Mouse (Mus musculus) C2C12 (cell line): ENCODE results near the gene Med15. TPM values are rescaled to one million over a fixed set of nuclear protein-coding genes. Genes with fewer than 3 reads are reported as not detected.

ENCODE experiments used
- H3K27me3 ChIP-seq: one replicate; pipeline ENCODE4 v1.6.1; 2011; ENCODE audit not compliant: control insufficient read depth, insufficient read depth, insufficient read length
- H3K36me3 ChIP-seq: one replicate; pipeline ENCODE4 v1.6.1; 2011; ENCODE audit not compliant: control insufficient read depth, insufficient read depth
- H3K4me3 ChIP-seq: one replicate; pipeline ENCODE4 v1.5.1; 2011; ENCODE audit warnings: mild to moderate bottlenecking, control low read depth; ENCODE audit not compliant: poor library complexity, insufficient read depth, severe bottlenecking
- H3K79me2 ChIP-seq: one replicate; pipeline ENCODE4 v1.6.1; 2011; ENCODE audit not compliant: control insufficient read depth, insufficient read depth
- H3K79me3 ChIP-seq: one replicate; pipeline ENCODE4 v1.6.1; 2011; ENCODE audit warnings: low read depth, control low read depth
- H3ac ChIP-seq: one replicate; pipeline ENCODE3; 2011; ENCODE audit warnings: low read depth; ENCODE audit not compliant: control insufficient read depth, insufficient read length
- CEBPB ChIP-seq: IDR thresholded peaks from one replicate; pipeline ENCODE4 v1.6.1; 2011; ENCODE audit warnings: low read depth, mild to moderate bottlenecking, control low read depth, moderate library complexity
- CTCF ChIP-seq: IDR thresholded peaks from one replicate; pipeline ENCODE4 v1.5.1; 2011; ENCODE audit not compliant: control insufficient read depth, insufficient read depth, insufficient read length
- FOSL1 ChIP-seq: IDR thresholded peaks from one replicate; pipeline ENCODE4 v1.8.0; 2011; ENCODE audit warnings: mild to moderate bottlenecking, low read length; ENCODE audit not compliant: poor library complexity, insufficient read depth, severe bottlenecking
- MAX ChIP-seq: IDR thresholded peaks from one replicate; pipeline ENCODE4 v1.6.1; 2011; ENCODE audit warnings: mild to moderate bottlenecking, control low read depth
- MYOD1 ChIP-seq: IDR thresholded peaks from one replicate; pipeline ENCODE4 v1.6.1; 2011; ENCODE audit warnings: low read depth; ENCODE audit not compliant: control insufficient read depth, insufficient read length
- MYOG ChIP-seq: IDR thresholded peaks from one replicate; pipeline ENCODE4 v1.6.1; 2011; ENCODE audit not compliant: control insufficient read depth, insufficient read length; ENCODE audit errors: extremely low read depth
- USF1 ChIP-seq: IDR thresholded peaks from one replicate; pipeline ENCODE4 v1.6.1; 2011; ENCODE audit warnings: low read depth, mild to moderate bottlenecking, control low read depth, moderate library complexity
- long read RNA-seq, 2 experiments: library from polyadenylated mRNA; unstranded; transcript quantifications; one replicate each; pipeline ENCODE4 v2.0.0; 2019 to 2020
- polyA plus RNA-seq: library from polyadenylated mRNA; unstranded; fragments of >200 nt; fragmentation: generic; extraction: Trizol; gene quantifications from one replicate; pipeline ENCODE4 v1.2.1, GENCODE M21; 2012; ENCODE audit warnings: missing spikeins

Med15 gene
- polyA plus RNA-seq: 45.9 TPM
- long read RNA-seq, experiment 1, transcript Med15-202 (17 exons, 3,230 nt): minor isoform, 5 of 29 reads
- long read RNA-seq, experiment 1, transcript Med15-201 (18 exons, 3,410 nt): major isoform, 10 of 29 reads
- long read RNA-seq, experiment 1, partial matches to known transcripts: 6 of 29 reads
- long read RNA-seq, experiment 1, other reads (novel, unspliced or antisense): 8 of 29 reads
- long read RNA-seq, experiment 2, transcript Med15-201 (18 exons, 3,410 nt): major isoform, 8 of 54 reads
- long read RNA-seq, experiment 2, partial matches to known transcripts: 24 of 54 reads
- long read RNA-seq, experiment 2, other reads (novel, unspliced or antisense): 18 of 54 reads

- TF ChIP-seq FOSL1: peak; percentile 86
- TF ChIP-seq CTCF: no peak
- TF ChIP-seq MYOD1: peak; percentile 61
- no peak for TF ChIP-seq MYOG
- TF ChIP-seq CEBPB: no peak
- TF ChIP-seq USF1: no peak
- TF ChIP-seq MAX: no peak
- H3K79me3 ChIP-seq: no peaks in the 10 kb centered on the region
- no peaks in the 10 kb centered on the region for H3K27me3 ChIP-seq
- H3K79me2 ChIP-seq: peaks cover 7% of the 10 kb centered on the region
- peak within 1 kb of the TSS; percentile 42 for H3ac ChIP-seq
- H3K4me3 ChIP-seq: no peak within 1 kb of the TSS
- no peaks in the 10 kb centered on the region for H3K36me3 ChIP-seq
Measured at GRCm38 (mm10) chr16:17732841-17733340, at the start of gene Med15. Gene Med15, minus strand, starts transcription at chr16:17732891.

- no peaks in the 10 kb centered on the region for H3K27me3 ChIP-seq
- H3K79me2 ChIP-seq: no peaks in the 10 kb centered on the region
- no peak overlapping the region for H3ac ChIP-seq
- H3K79me3 ChIP-seq: no peaks in the 10 kb centered on the region
- peaks cover 6% of the 10 kb centered on the region for H3K36me3 ChIP-seq
- no peak overlapping the region for H3K4me3 ChIP-seq
- TF ChIP-seq CEBPB: no peak
- no peak for TF ChIP-seq CTCF
- no peak for TF ChIP-seq FOSL1
- TF ChIP-seq MYOD1: no peak
- TF ChIP-seq MAX: no peak
- TF ChIP-seq USF1: no peak
- no peak for TF ChIP-seq MYOG
Measured at GRCm38 (mm10) chr16:17779692-17780091, 47.0 kb upstream of the Med15 start.

- TF ChIP-seq MYOG: no peak
- Histone ChIP-seq H3K36me3 (peaks cover 6% of the 10 kb centered on the region), H3K4me3 (no peak overlapping the region), H3K79me3 (no peaks in the 10 kb centered on the region), H3K27me3 (no peaks in the 10 kb centered on the region), H3ac (no peak overlapping the region), H3K79me2 (no peaks in the 10 kb centered on the region)
Measured at GRCm38 (mm10) chr16:17778223-17778622, 45.5 kb upstream of the Med15 start.

DNA sequence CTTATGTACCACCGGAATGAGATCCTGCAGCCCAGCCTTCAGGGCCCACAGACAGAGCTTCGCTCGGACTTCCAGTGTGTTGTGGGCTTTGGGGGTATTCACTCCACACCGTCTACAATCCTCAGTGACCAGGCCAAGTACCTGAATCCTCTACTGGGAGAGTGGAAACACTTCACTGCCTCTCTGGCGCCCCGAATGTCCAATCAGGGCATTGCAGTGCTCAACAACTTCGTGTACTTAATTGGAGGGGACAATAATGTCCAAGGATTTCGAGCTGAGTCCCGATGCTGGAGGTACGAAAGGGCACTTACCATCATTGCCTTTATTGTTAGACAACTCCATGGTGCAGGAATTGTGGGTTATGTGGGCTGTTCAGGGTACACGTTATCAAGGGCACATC, 44.1 kb upstream of the Med15 start:
- Histone ChIP-seq H3ac (no peak overlapping the region), H3K79me3 (no peaks in the 10 kb centered on the region), H3K79me2 (no peaks in the 10 kb centered on the region), H3K36me3 (peaks cover 4% of the 10 kb centered on the region), H3K4me3 (no peak overlapping the region), H3K27me3 (no peaks in the 10 kb centered on the region)
- TF ChIP-seq MAX (no peak), CTCF (peak; percentile 10)

GRCm38 (mm10) chr16:17771117-17771865, 38.6 kb upstream of the Med15 start:
- H3ac ChIP-seq: no peak overlapping the region
- H3K79me2 ChIP-seq: no peaks in the 10 kb centered on the region
- no peaks in the 10 kb centered on the region for H3K27me3 ChIP-seq
- H3K4me3 ChIP-seq: no peak overlapping the region
- peak; percentile 1 for TF ChIP-seq CTCF
- no peak for TF ChIP-seq MYOG
- TF ChIP-seq FOSL1: no peak
- H3K36me3 ChIP-seq: peaks cover 4% of the 10 kb centered on the region
- H3K79me3 ChIP-seq: no peaks in the 10 kb centered on the region

- Histone ChIP-seq H3K27me3 (no peaks in the 10 kb centered on the region), H3K4me3 (no peak overlapping the region), H3ac (no peak overlapping the region), H3K36me3 (peaks cover 4% of the 10 kb centered on the region), H3K79me3 (peaks cover 8% of the 10 kb centered on the region), H3K79me2 (peaks cover 6% of the 10 kb centered on the region)
- TF ChIP-seq FOSL1 (no peak), USF1 (no peak), MAX (no peak), MYOD1 (no peak), CTCF (no peak), MYOG (no peak), CEBPB (no peak)
Measured at GRCm38 (mm10) chr16:17768834-17769233, 36.1 kb upstream of the Med15 start.
